Mouse (Mus musculus) left cerebral cortex, adult 2 months (tissue): ENCODE results near the gene Nrip1. TPM values are rescaled to one million over a fixed set of nuclear protein-coding genes. Genes with fewer than 3 reads are reported as not detected.

Experiments used
- DNase-seq, 2 experiments: peaks; one replicate each; pipeline ENCODE4 v3.0.0; 2021 to 2022; ENCODE audit warnings: low spot score in 2 of 2, mixed read lengths in 1 of 2; ENCODE audit errors: extremely low spot score in 1 of 2
- H3K27ac ChIP-seq: fragments of 200-600 bp; 2 replicates; pipeline ENCODE4 v1.8.1; 2022
- H3K4me3 ChIP-seq: fragments of 200-600 bp; 2 replicates; pipeline ENCODE4 v1.8.1; 2022
- CTCF ChIP-seq: fragments of 200-600 bp; IDR thresholded peaks from 2 replicates; pipeline ENCODE4 v1.8.1; 2022; ENCODE audit warnings: antibody characterized with exemption, mild to moderate bottlenecking, moderate library complexity
- intact Hi-C: fragments of 180-260 bp; cut with DNase I; formaldehyde crosslinking; loops from one replicate; pipeline ENCODE4 v1.15.1; 2025
- total RNA-seq, 2 experiments: library from RNA; stranded (reverse); gene quantifications; 2 replicates each; pipeline ENCODE4 v1.2.3; 2021

Gene Nrip1
- total RNA-seq, 2 experiments from 2014 or later: 53.4 to 54.3 TPM

DNA sequence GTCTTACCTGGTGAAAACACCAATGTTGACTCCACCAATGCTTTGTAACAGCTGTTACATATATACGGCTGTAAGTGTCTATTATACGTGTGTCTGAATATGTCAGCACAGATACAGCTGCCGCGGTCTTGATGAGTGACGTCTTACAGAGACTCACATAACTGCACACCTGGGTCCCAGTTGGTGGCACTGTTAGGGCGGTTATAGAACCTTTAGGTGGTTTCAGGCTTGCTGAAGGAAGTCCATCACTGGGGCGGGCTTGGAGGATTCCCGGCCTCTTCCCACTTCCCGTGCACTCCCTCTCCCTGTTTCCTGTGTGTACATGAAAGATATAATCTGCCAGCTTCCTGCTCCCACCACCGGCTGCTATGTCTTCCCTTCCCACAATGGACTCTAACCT, 34.4 kb downstream of the Nrip1 start:
- no peak for DNase-seq
- no peak overlapping the region for H3K4me3 ChIP-seq
- intact Hi-C loops: no loop called here
- no peak overlapping the region for H3K27ac ChIP-seq
- TF ChIP-seq CTCF: no peak

- no peak overlapping the region for H3K4me3 ChIP-seq
- DNase-seq: no peak
- TF ChIP-seq CTCF: no peak
- H3K27ac ChIP-seq: no peak overlapping the region
- intact Hi-C loops: no loop called here
These were observed 36.3 kb downstream of the Nrip1 start for GRCm38 (mm10) chr16:76337351-76337750.

- Histone ChIP-seq H3K4me3 (no peak overlapping the region), H3K27ac (no peak overlapping the region)
- no peak for TF ChIP-seq CTCF
- intact Hi-C loops: no loop called here
- DNase-seq: no peak
These were observed 36.7 kb downstream of the Nrip1 start for GRCm38 (mm10) chr16:76336932-76337331.

- intact Hi-C loops: no loop called here
- Histone ChIP-seq H3K4me3 (no peak overlapping the region), H3K27ac (no peak overlapping the region)
- TF ChIP-seq CTCF: no peak
- DNase-seq: no peak
These were observed 37.7 kb downstream of the Nrip1 start for GRCm38 (mm10) chr16:76335913-76336312.

DNA sequence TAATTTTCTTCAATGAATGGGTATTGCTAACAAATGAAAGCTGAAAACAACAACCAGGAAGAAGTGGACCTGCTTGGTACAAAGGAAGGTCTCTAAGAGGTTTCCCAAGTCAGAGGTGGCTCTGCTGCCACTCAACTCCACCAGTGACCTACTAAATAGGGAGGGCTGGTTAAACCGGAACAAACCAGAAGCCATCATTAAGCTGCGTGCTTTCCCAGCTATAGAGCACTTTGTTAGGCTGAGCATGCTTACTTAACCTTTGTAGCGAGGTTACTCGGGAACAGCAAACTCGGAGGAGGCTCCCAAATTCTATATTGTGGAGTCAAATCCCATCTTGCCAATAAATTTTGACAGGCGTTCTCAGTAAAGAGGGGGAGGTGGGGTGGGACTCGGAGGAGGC, 41.5 kb downstream of the Nrip1 start:
- no peak for TF ChIP-seq CTCF
- no peak for DNase-seq
- Histone ChIP-seq H3K4me3 (no peak overlapping the region), H3K27ac (no peak overlapping the region)
- intact Hi-C loops: no loop called here

GRCm38 (mm10) chr16:76331231-76331630, 42.4 kb downstream of the Nrip1 start:
- TF ChIP-seq CTCF: no peak
- H3K27ac ChIP-seq: no peak overlapping the region; the same call in 1 of the 2 replicates
- intact Hi-C loops: no loop called here
- H3K4me3 ChIP-seq: no peak overlapping the region
- no peak for DNase-seq

GRCm38 (mm10) chr16:76325315-76325710, 48.3 kb downstream of the Nrip1 start:
- Histone ChIP-seq H3K27ac (no peak overlapping the region), H3K4me3 (no peak overlapping the region)
- no peak for TF ChIP-seq CTCF
- intact Hi-C loops: no loop called here
- no peak for DNase-seq

- intact Hi-C loops: no loop called here
- no peak for TF ChIP-seq CTCF
- no peak for DNase-seq
- Histone ChIP-seq H3K4me3 (no peak overlapping the region), H3K27ac (no peak overlapping the region)
These were observed 49.0 kb downstream of the Nrip1 start for GRCm38 (mm10) chr16:76324411-76325314.

- TF ChIP-seq CTCF: no peak
- H3K27ac ChIP-seq: no peak overlapping the region
- DNase-seq: no peak
- intact Hi-C loops: no loop called here
- no peak overlapping the region for H3K4me3 ChIP-seq
These were observed 49.9 kb downstream of the Nrip1 start for GRCm38 (mm10) chr16:76323594-76324307.

- intact Hi-C loops: no loop called here
- no peak for DNase-seq
- H3K4me3 ChIP-seq: no peak overlapping the region
- no peak for TF ChIP-seq CTCF
- H3K27ac ChIP-seq: no peak overlapping the region; the same call in 1 of the 2 replicates
These were observed 50.5 kb downstream of the Nrip1 start for GRCm38 (mm10) chr16:76323141-76323540.

DNA sequence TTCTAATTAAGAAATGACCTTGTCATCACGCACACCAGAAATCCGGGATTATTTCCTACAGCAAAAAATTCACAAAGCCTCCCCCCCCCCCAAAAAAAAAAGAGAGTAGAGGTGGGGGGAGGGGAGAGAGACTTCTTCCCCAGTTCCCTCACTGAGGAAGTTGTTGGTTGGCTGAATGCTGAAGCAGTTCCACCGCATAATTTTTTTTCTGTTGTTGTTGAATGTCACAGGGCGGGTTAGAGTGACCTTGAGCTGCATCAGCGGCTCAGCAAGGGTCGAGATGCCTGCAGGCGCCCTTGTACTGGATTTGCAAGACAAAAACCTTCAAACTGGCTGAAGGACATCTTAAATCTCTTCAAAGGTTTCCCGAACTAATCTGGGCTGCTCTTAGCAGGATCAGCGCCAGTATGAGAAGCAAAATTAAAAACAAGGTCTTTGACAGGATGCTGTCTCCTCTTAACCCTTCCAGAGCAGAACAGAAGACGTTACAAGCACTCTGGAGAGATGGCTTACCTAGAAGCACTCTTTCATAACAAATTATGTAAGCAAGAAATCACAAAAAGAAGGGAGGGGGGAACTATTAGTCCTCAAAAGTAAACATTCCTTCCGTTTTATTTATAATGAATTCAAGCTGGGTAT, 52.0 kb downstream of the Nrip1 start:
- no peak for DNase-seq
- intact Hi-C loops: no loop called here

DNA sequence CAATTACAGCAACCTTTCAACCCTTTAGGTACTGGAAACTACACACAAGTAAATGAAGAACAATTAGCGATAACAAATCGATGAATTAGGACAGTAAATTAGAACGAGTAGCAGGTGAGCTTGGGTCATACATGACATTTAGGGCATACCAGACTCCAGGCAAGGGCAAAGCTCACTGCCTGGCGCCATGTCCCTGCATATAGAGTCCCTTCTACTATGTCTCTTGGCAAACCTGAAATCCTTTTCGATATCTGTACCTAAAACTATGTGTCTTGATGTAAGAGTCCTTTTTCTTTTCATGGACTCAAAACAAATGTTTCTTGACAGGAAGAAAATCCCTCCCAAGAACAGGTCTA, 53.5 kb downstream of the Nrip1 start:
- TF ChIP-seq CTCF: no peak
- intact Hi-C loops: no loop called here
- DNase-seq: no peak
- no peak overlapping the region for H3K4me3 ChIP-seq
- no peak overlapping the region; the same call in 1 of the 2 replicates for H3K27ac ChIP-seq

More for the DNA sequence above, 52.0 kb downstream of the Nrip1 start:
- Histone ChIP-seq H3K4me3 (peak overlapping the region; percentile 38), H3K27ac (peak overlapping the region; percentile 94)
- TF ChIP-seq CTCF: no peak
